Mouse (Mus musculus) urinary bladder, postnatal 36 days (tissue): ENCODE data around the gene Lsm7.

Experiments used
- DNase-seq, 2 experiments: peaks; one replicate each; pipeline ENCODE4 v3.0.0; 2022; ENCODE audit warnings: low spot score in 2 of 2, mixed read lengths in 1 of 2

Lsm7 gene

GRCm38 (mm10) chr10:80813366-80813765, 41.6 kb downstream of the Lsm7 start, which contains the start of gene Jsrp1:
Gene Jsrp1 (minus strand): TSS chr10:80813498.
- no peak for DNase-seq

- DNase-seq = no peak
Measured at GRCm38 (mm10) chr10:80812391-80813041, 42.5 kb downstream of the Lsm7 start.

GRCm38 (mm10) chr10:80810084-80810483, 44.9 kb downstream of the Lsm7 start:
- DNase-seq = no peak

- no peak for DNase-seq
Measured at GRCm38 (mm10) chr10:80808985-80809632, 45.9 kb downstream of the Lsm7 start.

- DNase-seq = no peak
Measured at GRCm38 (mm10) chr10:80808099-80808984, 46.7 kb downstream of the Lsm7 start.

- DNase-seq = peak in 1 of 2 experiments; percentile 71
Measured at GRCm38 (mm10) chr10:80807057-80807627, 47.9 kb downstream of the Lsm7 start.

GRCm38 (mm10) chr10:80806341-80807056, 48.5 kb downstream of the Lsm7 start:
- no peak for DNase-seq

- peak; percentile 64 to 76 for DNase-seq
Measured at GRCm38 (mm10) chr10:80805925-80806324, 49.1 kb downstream of the Lsm7 start.

- DNase-seq = no peak
Measured at GRCm38 (mm10) chr10:80805322-80805721, 49.7 kb downstream of the Lsm7 start.

GRCm38 (mm10) chr10:80804916-80805315, 50.1 kb downstream of the Lsm7 start, which contains the start of gene Amh:
Gene Amh (plus strand): TSS chr10:80805243.
- no peak for DNase-seq

GRCm38 (mm10) chr10:80804340-80804739, 50.7 kb downstream of the Lsm7 start:
- no peak for DNase-seq

- no peak for DNase-seq
Measured at GRCm38 (mm10) chr10:80802996-80803395, 52.0 kb downstream of the Lsm7 start.
